11 mouse cellular contexts compared by ENCODE assay signal in genomic region chr5:21527488-21527911, GRCm38 (mm10). TPM values are rescaled to one million over a fixed set of nuclear protein-coding genes. Genes with fewer than 3 reads are reported as not detected.
DNase-seq lines count a peak whose midpoint lies in the region; ATAC-seq lines count a peak whose summit lies in the region.
"Had no signal": no experiment of that assay in that cellular context is flagged by ENCODE, and none has a peak within 500 bp of the region (broad histone marks: within the 10 kb centered on the region; RNA-seq: fewer than 3 reads in every experiment).

No protein-coding gene starts in this region.

- H3K9ac ChIP-seq in intestine, embryonic 15.5 days: no peak overlapping the region

- no peaks in the 10 kb centered on the region for H3K36me3 ChIP-seq in intestine, embryonic 15.5 days

- no peaks in the 10 kb centered on the region for H3K27me3 ChIP-seq in intestine, embryonic 15.5 days (replicated peaks)
- H3K27me3 ChIP-seq: CH12.LX had no signal

- 50% methylated on average over 4 of the region's 4 CpGs for WGBS in intestine, embryonic 15.5 days

- no peaks in the 10 kb centered on the region for H3K9me3 ChIP-seq in intestine, embryonic 15.5 days

- peaks cover 4% of the 10 kb centered on the region for H3K4me1 ChIP-seq in intestine, embryonic 15.5 days (replicated peaks)

- peak overlapping the region; percentile 56; the same call in 1 of the 2 replicates for H3K27ac ChIP-seq in intestine, embryonic 15.5 days

- H3K4me2 ChIP-seq in intestine, embryonic 15.5 days (replicated peaks): no peak overlapping the region

- intact Hi-C loops in gastrocnemius, postnatal 14 days (cut with DNase I; ENCODE audit: low total_unique reads): no loop called here

- 0 out of 2 replicates have a peak, but pooled peaks have one; percentile 55 for ATAC-seq in intestine, embryonic 15.5 days
- no peak for ATAC-seq in megakaryocyte, adult 5-6 weeks (ENCODE audit: poor library complexity, severe bottlenecking)

- DNase-seq in kidney, postnatal 10 days: peak; percentile 27
- DNase-seq in kidney, adult 9 months: no peak
- DNase-seq in gastrocnemius, postnatal 14 days: peak; percentile 69
- peak; percentile 72 for DNase-seq in skeletal muscle tissue, adult 2 months (ENCODE audit: low read depth, low spot score)
- DNase-seq in spleen, postnatal 14 days (ENCODE audit: low spot score in 2 of 2): no peak
- no peak for DNase-seq in layer of hippocampus, postnatal 10 days (ENCODE audit: low spot score in 2 of 2)
- DNase-seq: adrenal gland, postnatal 14 days; layer of hippocampus, adult 9-11 months had no signal

- no peak overlapping the region for H3K4me3 ChIP-seq in intestine, embryonic 15.5 days (replicated peaks)

RNA-seq across cellular contexts. Expression of gene Lrrc17, which starts 15.9 kb away (rescaled TPM):
- total RNA-seq in gastrocnemius, postnatal 14 days (2021): 10 to 100 TPM in 1 of 2 experiments, 1 to 10 TPM in 1; 9.8 to 14.3 TPM
- polyA plus RNA-seq in intestine, embryonic 15.5 days (2015; fragmentation: Nextera tagmentation; extraction: Ambion mirVana): 38.2 and 43.3 TPM in 2 replicates
- 1 to 10 TPM; 1.2 to 1.3 TPM for total RNA-seq in layer of hippocampus, postnatal 10 days (2021)
- total RNA-seq in megakaryocyte, adult 5-6 weeks (2015): not detected in 2 replicates
- not detected in 2 replicates for total RNA-seq in megakaryocyte, adult 5-6 weeks (2017)
- total RNA-seq: CH12.LX had no signal

Comparison
In these comparisons a context has a peak if more than half of its experiments do, and no peak if none do; other contexts are left out.
1. DNase-seq: peak in kidney, postnatal 10 days (single experiment), gastrocnemius, postnatal 14 days (single experiment) and skeletal muscle tissue, adult 2 months (single experiment); none in kidney, adult 9 months (single experiment), spleen, postnatal 14 days (0 of 2) and layer of hippocampus, postnatal 10 days (0 of 2).
2. RNA of gene Lrrc17, which starts 15.9 kb away (total RNA-seq): 9.8 to 14.3 TPM in gastrocnemius, postnatal 14 days; 1.2 to 1.3 TPM in layer of hippocampus, postnatal 10 days and not detected in megakaryocyte, adult 5-6 weeks; every median in the first group is over 4 times any median in the second.